Mouse (Mus musculus) thymus, adult 2 months (tissue): ENCODE data around the gene Olfr110. TPM values are rescaled to one million over a fixed set of nuclear protein-coding genes. Genes with fewer than 3 reads are reported as not detected.
"Not testable (repeated sequence)": the region's sequence is repeated elsewhere in the genome, so short reads cannot be mapped to it uniquely, and the experiment has no call there.

Source experiments
- DNase-seq: peaks from one replicate; pipeline ENCODE4 v3.0.0; 2021
- H3K27ac ChIP-seq: fragments of 200-500 bp; 2 replicates; pipeline ENCODE4 v1.5.1; 2012; ENCODE audit warnings: low read length, control low read depth; ENCODE audit not compliant: control insufficient read depth, insufficient read depth
- H3K27me3 ChIP-seq: fragments of 200-500 bp; 2 replicates; pipeline ENCODE4 v1.6.1; 2012; ENCODE audit warnings: mild to moderate bottlenecking, low read length, moderate library complexity, mixed read lengths; ENCODE audit not compliant: control insufficient read depth, insufficient read depth
- H3K36me3 ChIP-seq: fragments of 200-500 bp; 2 replicates; pipeline ENCODE4 v1.6.1; 2012; ENCODE audit warnings: mild to moderate bottlenecking, low read length, moderate library complexity; ENCODE audit not compliant: control insufficient read depth, insufficient read depth
- H3K4me1 ChIP-seq: fragments of 200-500 bp; replicated peaks from 2 replicates; pipeline ENCODE4 v1.6.1; 2012; ENCODE audit warnings: low read length; ENCODE audit not compliant: control insufficient read depth, insufficient read depth
- H3K4me3 ChIP-seq: fragments of 200-500 bp; 2 replicates; pipeline ENCODE4 v1.5.1; 2012; ENCODE audit warnings: mild to moderate bottlenecking, low read length, control low read depth, moderate library complexity; ENCODE audit not compliant: control insufficient read depth, insufficient read depth
- CTCF ChIP-seq: fragments of 200-500 bp; IDR thresholded peaks from 2 replicates; pipeline ENCODE4 v1.5.1; 2012; ENCODE audit warnings: mild to moderate bottlenecking, control low read depth, low read length, moderate library complexity, borderline replicate concordance; ENCODE audit not compliant: control insufficient read depth, poor library complexity, insufficient read depth; ENCODE audit errors: extremely low read depth
- POLR2A ChIP-seq: fragments of 200-500 bp; IDR thresholded peaks from 2 replicates; pipeline ENCODE4 v1.6.1; 2012; ENCODE audit warnings: mild to moderate bottlenecking, low read length, control low read depth, moderate library complexity; ENCODE audit not compliant: control insufficient read depth, poor library complexity, insufficient read depth; ENCODE audit errors: extremely low read depth
- WGBS: fragments of 180-500 bp; shearing (Covaris S2); methylation state at CpG from one replicate; pipeline ENCODE4 v1.1.7; 2018; 5-methylcytosine and 5-hydroxymethylcytosine counted together
- polyA plus RNA-seq: library from polyadenylated mRNA; depleted of rRNA; stranded (reverse); fragments of >200 nt; gene quantifications from 2 replicates; pipeline ENCODE4 v1.2.3, GENCODE M21; 2012; rRNA removed

Olfr110 gene
- polyA plus RNA-seq, 1 experiment = 0.77 TPM

GRCm38 (mm10) chr17:37535173-37535572, 42.9 kb downstream of the Olfr110 start:
- no peaks in the 10 kb centered on the region for H3K4me1 ChIP-seq
- TF ChIP-seq POLR2A = no peak
- TF ChIP-seq CTCF = no peak
- no peak overlapping the region for H3K4me3 ChIP-seq
- no peaks in the 10 kb centered on the region for H3K36me3 ChIP-seq
- no peak for DNase-seq
- no peaks in the 10 kb centered on the region for H3K27me3 ChIP-seq
- H3K27ac ChIP-seq = no peak overlapping the region

GRCm38 (mm10) chr17:37538416-37538815, 46.1 kb downstream of the Olfr110 start:
- not testable (repeated sequence) for H3K27me3 ChIP-seq, H3K4me1 ChIP-seq, DNase-seq, H3K4me3 ChIP-seq, H3K36me3 ChIP-seq, H3K27ac ChIP-seq
- 12% methylated on average over 1 of the region's 1 CpGs for WGBS

GRCm38 (mm10) chr17:37541454-37542119, 49.3 kb downstream of the Olfr110 start:
- DNase-seq = no peak
- no peak for TF ChIP-seq POLR2A
- TF ChIP-seq CTCF = no peak
- Histone ChIP-seq H3K27ac (no peak overlapping the region), H3K36me3 (no peaks in the 10 kb centered on the region), H3K27me3 (no peaks in the 10 kb centered on the region), H3K4me3 (no peak overlapping the region), H3K4me1 (no peaks in the 10 kb centered on the region)
- WGBS = 86% methylated on average over 4 of the region's 4 CpGs

- WGBS = 77% methylated on average over 3 of the region's 3 CpGs
- Histone ChIP-seq H3K4me1 (no peaks in the 10 kb centered on the region), H3K4me3 (no peak overlapping the region), H3K36me3 (no peaks in the 10 kb centered on the region), H3K27me3 (no peaks in the 10 kb centered on the region), H3K27ac (no peak overlapping the region)
- no peak for TF ChIP-seq CTCF
- TF ChIP-seq POLR2A = no peak
- no peak for DNase-seq
These were observed 51.6 kb downstream of the Olfr110 start for GRCm38 (mm10) chr17:37543800-37544435.

Other genes starting within 250 kb of the Olfr110 start
- gene Olfr98, start 228.7 kb upstream of the Olfr110 start, polyA plus RNA-seq = not detected in 2 replicates
- gene H2-M3, start 222.2 kb upstream of the Olfr110 start, polyA plus RNA-seq = 24.2 and 24.3 TPM in 2 replicates
- gene Olfr99, start 209.0 kb upstream of the Olfr110 start, polyA plus RNA-seq = not detected in 2 replicates
- not detected in 2 replicates for gene Olfr101, start 188.2 kb upstream of the Olfr110 start, polyA plus RNA-seq
- gene Olfr102, start 175.4 kb upstream of the Olfr110 start, polyA plus RNA-seq = 0.19 TPM in 1 of 2 replicates, not detected in the other
- gene Olfr103, start 152.8 kb upstream of the Olfr110 start, polyA plus RNA-seq = not detected in 2 replicates
- not detected in 2 replicates for gene Olfr104-ps, start 132.9 kb upstream of the Olfr110 start, polyA plus RNA-seq
- not detected in 2 replicates for gene Olfr105-ps, start 113.4 kb upstream of the Olfr110 start, polyA plus RNA-seq
- gene Olfr106-ps, start 102.1 kb upstream of the Olfr110 start, polyA plus RNA-seq = not detected in 2 replicates
- gene Olfr107, start 93.2 kb upstream of the Olfr110 start, polyA plus RNA-seq = not detected in 2 replicates
- not detected in 2 replicates for gene Olfr108, start 47.0 kb upstream of the Olfr110 start, polyA plus RNA-seq
- not detected in 2 replicates for gene Olfr109, start 33.6 kb upstream of the Olfr110 start, polyA plus RNA-seq
- gene H2-M2, start 8.9 kb upstream of the Olfr110 start, polyA plus RNA-seq = 20.8 and 24.8 TPM in 2 replicates
- 2.5 and 3.4 TPM in 2 replicates for gene Olfr111, start 15.6 kb downstream of the Olfr110 start, polyA plus RNA-seq
- not detected in 2 replicates for gene Olfr112, start 77.0 kb downstream of the Olfr110 start, polyA plus RNA-seq
- gene Olfr113, start 85.2 kb downstream of the Olfr110 start, polyA plus RNA-seq = not detected in 2 replicates
- gene Olfr114, start 100.3 kb downstream of the Olfr110 start, polyA plus RNA-seq = not detected in 2 replicates
- gene Olfr115, start 134.6 kb downstream of the Olfr110 start, polyA plus RNA-seq = not detected in 2 replicates
- not detected in 2 replicates for gene Olfr116, start 134.7 kb downstream of the Olfr110 start, polyA plus RNA-seq
- gene Olfr117, start 171.3 kb downstream of the Olfr110 start, polyA plus RNA-seq = not detected in 2 replicates
- gene Olfr118, start 174.5 kb downstream of the Olfr110 start, polyA plus RNA-seq = not detected in 2 replicates
- not detected in 2 replicates for gene Olfr119, start 204.1 kb downstream of the Olfr110 start, polyA plus RNA-seq
- gene Olfr120, start 229.3 kb downstream of the Olfr110 start, polyA plus RNA-seq = not detected in 2 replicates